Mouse (Mus musculus) erythroblast, embryonic 14.5 days (primary cell): Measurements from ENCODE around the gene Krt76. TPM values are rescaled to one million over a fixed set of nuclear protein-coding genes. Genes with fewer than 3 reads are reported as not detected.

Source experiments
- H3K27me3 ChIP-seq: 2 replicates; pipeline ENCODE4 v1.6.1; 2012; ENCODE audit warnings: inconsistent platforms; ENCODE audit not compliant: control insufficient read depth
- H3K36me3 ChIP-seq: 2 replicates; pipeline ENCODE4 v1.6.1; 2012; ENCODE audit warnings: mild to moderate bottlenecking, inconsistent platforms; ENCODE audit not compliant: control insufficient read depth
- H3K4me1 ChIP-seq: 2 replicates; pipeline ENCODE4 v1.6.1; 2012; ENCODE audit warnings: inconsistent platforms; ENCODE audit not compliant: control insufficient read depth
- H3K4me3 ChIP-seq: replicated peaks from 2 replicates; pipeline ENCODE3; 2012; ENCODE audit warnings: moderate library complexity, mild to moderate bottlenecking, inconsistent platforms
- H3K9me3 ChIP-seq: 2 replicates; pipeline ENCODE4 v1.6.1; 2012; ENCODE audit warnings: low read length, inconsistent platforms, mixed read lengths; ENCODE audit not compliant: control insufficient read depth
- GATA1 ChIP-seq: IDR thresholded peaks from 2 replicates; pipeline ENCODE4 v1.6.1; 2012; ENCODE audit warnings: low read length, inconsistent platforms, mixed read lengths
- TAL1 ChIP-seq: IDR thresholded peaks from 3 replicates; pipeline ENCODE4 v1.6.1; 2012; ENCODE audit warnings: low read length, inconsistent platforms, mixed read lengths
- polyA plus RNA-seq: library from polyadenylated mRNA; stranded (reverse); fragments of >175 nt; gene quantifications from 2 replicates; pipeline ENCODE4 v1.2.3, GENCODE M21; 2012

Gene Krt76
- not detected in 2 replicates for polyA plus RNA-seq

DNA sequence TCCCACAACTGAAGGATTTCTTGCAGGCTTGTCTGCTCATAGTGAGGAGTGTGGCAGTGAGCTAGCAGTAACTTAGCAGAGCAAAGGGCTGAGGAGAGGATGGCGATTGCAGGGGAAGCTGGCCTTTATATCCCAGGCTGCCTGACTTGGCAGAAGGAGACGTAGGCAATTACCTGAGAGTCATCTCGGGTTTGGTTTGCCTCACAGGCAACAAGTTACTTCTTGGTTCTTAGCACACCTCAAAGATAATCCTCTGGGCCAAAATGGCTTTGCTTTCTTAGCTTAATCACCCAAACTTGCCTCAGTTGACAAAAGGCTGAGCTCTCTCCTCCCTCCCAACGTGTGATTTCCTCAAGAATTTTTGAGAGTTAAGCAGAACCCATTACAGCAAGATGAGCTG, at the start of gene Krt76:
Gene Krt76 (minus strand): TSS at position 101 of the 400 bp plus-strand sequence.
- H3K36me3 ChIP-seq: no peaks in the 10 kb centered on the region
- no peaks in the 10 kb centered on the region for H3K4me1 ChIP-seq
- TF ChIP-seq GATA1 (no peak), TAL1 (no peak)
- H3K9me3 ChIP-seq: no peaks in the 10 kb centered on the region
- H3K4me3 ChIP-seq: no peak within 1 kb of the TSS
- no peaks in the 10 kb centered on the region for H3K27me3 ChIP-seq

DNA sequence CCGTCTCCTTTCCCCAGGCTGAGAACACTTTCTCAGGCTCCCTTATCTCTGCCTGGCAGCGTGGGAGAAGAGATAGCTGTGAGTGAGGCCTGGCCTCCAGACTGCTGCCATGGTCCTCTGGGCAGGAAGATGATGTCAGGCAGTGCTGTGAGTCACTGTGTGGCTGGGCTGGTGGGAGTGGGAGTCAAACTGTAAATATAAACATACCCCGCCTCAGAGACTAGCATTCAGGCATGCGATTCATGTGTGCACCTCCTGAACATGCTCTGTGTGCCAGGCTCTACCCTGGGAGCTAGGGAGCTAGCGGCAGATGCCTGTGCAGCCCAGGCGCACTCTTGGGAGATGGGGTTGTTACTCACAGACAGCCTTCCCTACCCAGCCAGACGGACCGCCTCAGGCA, 49.2 kb upstream of the Krt76 start:
- Histone ChIP-seq H3K27me3 (no peaks in the 10 kb centered on the region), H3K36me3 (no peaks in the 10 kb centered on the region), H3K4me1 (peaks cover 2% of the 10 kb centered on the region), H3K9me3 (no peaks in the 10 kb centered on the region), H3K4me3 (no peak overlapping the region)
- TF ChIP-seq GATA1: no peak
- no peak for TF ChIP-seq TAL1

DNA sequence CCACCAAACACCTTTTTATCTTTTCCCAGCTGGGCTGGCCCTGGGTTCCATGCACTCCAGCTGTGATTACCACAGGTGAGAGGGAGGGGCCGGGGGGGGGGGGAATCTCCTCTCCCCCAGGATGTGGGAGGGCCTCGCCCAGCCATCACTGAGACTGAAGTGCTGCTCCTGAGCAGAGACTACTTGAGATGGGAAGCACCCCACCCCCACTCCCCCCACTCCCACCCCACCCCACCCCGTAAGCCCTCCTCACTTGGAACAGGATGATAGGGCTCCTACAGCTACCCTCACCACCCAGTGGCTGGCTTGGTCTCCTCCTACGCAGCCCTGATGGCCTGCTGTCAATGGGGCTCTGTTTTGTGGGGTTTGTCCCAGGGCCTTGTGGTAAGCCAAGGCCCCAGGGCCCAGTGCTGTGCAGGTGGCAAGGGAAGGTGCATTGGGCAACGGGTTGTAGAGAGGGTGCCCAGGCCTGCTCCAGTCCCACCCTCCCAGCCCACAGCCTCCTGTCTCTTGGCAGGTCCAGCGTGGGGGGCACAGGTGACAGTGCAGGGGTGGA, 47.6 kb upstream of the Krt76 start, which contains the start of gene Krt79:
Gene Krt79 (minus strand): TSS at position 51 of the 556 bp plus-strand sequence.
- Histone ChIP-seq H3K9me3 (no peaks in the 10 kb centered on the region), H3K4me1 (peaks cover 2% of the 10 kb centered on the region), H3K27me3 (no peaks in the 10 kb centered on the region), H3K4me3 (no peak within 1 kb of the TSS), H3K36me3 (no peaks in the 10 kb centered on the region)
- TF ChIP-seq GATA1 (no peak), TAL1 (no peak)

DNA sequence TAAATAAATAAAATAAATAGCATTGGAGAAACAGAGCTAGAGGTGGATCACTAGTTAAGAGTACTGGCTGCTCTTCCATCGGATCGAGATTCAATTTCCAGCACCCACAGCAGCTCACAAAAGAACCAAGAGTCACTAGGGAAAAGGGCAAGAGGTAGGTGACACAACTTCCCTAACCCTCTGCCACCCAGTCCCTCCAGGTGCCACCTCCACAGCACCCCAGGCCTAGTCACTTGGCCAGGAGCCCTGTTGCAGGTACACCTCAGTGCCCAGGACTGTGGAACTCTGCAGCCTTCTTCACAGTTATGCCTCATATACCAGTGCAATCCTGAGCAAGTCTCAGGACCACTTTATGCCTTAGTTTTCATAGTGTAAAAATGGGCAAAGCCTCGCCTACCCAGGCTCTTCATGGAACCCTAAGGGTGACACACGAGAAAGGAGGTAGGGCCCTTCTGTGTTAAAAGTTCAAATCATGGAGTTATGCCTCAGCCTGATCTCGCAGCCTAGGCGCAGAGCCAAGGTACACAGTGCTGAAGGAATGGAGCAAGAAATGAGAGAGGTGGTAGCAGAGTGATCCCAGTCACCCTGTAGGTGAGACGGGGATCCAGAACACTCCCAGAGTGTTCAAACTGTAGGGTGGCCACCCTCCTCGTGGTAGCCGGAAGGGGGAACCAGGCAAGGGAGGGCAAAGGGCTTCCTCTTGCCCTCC, 46.0 kb upstream of the Krt76 start:
- H3K4me3 ChIP-seq: no peak overlapping the region
- H3K9me3 ChIP-seq: no peaks in the 10 kb centered on the region
- TF ChIP-seq TAL1: no peak
- no peak for TF ChIP-seq GATA1
- peaks cover 3% of the 10 kb centered on the region; the same call in 1 of the 2 replicates for H3K27me3 ChIP-seq
- no peaks in the 10 kb centered on the region for H3K36me3 ChIP-seq
- peaks cover 2% of the 10 kb centered on the region for H3K4me1 ChIP-seq

DNA sequence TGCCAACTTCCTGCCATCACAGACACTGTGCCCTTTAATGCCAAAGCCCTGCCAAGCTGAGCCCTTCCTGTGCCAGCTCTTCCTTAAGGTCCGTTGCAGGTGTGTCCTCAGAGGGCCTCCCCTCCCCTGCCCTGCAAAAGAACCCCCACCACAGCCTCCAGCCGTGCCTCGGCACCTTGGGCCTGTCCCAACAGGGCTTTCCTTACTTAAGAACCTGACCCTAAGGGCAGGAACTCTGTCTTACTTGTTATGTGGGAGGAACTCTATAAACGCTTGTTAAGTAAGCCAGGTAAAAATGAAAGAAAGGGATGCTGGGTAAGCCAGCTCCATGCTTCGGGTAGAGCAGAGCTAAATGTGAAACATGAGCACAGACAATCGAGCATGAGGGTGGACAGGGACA, 40.3 kb upstream of the Krt76 start:
- no peaks in the 10 kb centered on the region for H3K36me3 ChIP-seq
- no peak for TF ChIP-seq GATA1
- TF ChIP-seq TAL1: no peak

DNA sequence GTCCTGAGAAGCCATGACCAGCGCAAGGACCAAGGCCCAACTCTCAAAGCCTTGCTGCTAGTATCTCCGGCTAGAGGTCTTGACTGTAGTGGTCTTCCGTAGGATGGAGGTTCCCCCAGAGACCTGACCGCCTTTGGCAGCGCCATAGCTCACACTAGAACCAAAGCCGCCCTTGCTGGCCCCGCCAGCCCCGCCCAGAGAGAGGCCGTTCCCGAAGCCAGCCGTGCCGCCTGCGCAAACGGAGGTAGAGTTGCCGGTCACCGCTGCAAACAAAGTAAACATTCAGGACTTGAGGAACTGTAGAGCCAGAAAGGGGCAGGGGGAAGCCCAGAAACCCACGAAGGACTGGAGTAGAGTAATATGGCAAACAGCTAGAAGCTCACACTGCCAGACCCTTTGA, 36.9 kb upstream of the Krt76 start:
- H3K36me3 ChIP-seq: no peaks in the 10 kb centered on the region
- H3K4me3 ChIP-seq: no peak overlapping the region
- no peaks in the 10 kb centered on the region for H3K4me1 ChIP-seq
- no peaks in the 10 kb centered on the region for H3K9me3 ChIP-seq
- TF ChIP-seq GATA1: no peak
- TF ChIP-seq TAL1: no peak
- H3K27me3 ChIP-seq: peaks cover 31% of the 10 kb centered on the region

More for the DNA sequence above, 40.3 kb upstream of the Krt76 start:
- Histone ChIP-seq H3K4me1 (no peaks in the 10 kb centered on the region), H3K4me3 (no peak overlapping the region), H3K27me3 (peaks cover 29% of the 10 kb centered on the region), H3K9me3 (no peaks in the 10 kb centered on the region)

DNA sequence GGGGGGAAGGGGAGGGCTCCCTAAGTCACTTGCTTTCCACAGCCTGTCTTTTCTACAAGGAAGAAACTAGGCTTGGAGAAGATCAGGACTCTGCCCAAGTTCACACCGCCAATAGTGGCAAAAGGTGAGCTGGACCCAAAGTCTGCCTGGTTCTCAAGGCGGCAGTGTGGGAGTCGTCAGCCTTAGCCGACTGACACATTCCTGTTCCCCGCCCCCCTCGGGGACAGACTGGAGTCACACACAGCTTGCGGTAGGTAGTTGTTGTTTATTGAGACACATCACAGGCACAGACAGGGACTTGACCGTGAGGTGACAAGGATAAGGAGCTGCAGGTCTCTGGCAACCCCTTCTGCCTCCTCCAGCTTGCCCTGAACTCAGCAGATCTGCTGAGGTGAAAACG, 36.4 kb upstream of the Krt76 start:
- Histone ChIP-seq H3K4me3 (no peak overlapping the region), H3K4me1 (no peaks in the 10 kb centered on the region), H3K36me3 (no peaks in the 10 kb centered on the region), H3K9me3 (no peaks in the 10 kb centered on the region), H3K27me3 (peaks cover 29% of the 10 kb centered on the region)
- no peak for TF ChIP-seq GATA1
- TF ChIP-seq TAL1: no peak

DNA sequence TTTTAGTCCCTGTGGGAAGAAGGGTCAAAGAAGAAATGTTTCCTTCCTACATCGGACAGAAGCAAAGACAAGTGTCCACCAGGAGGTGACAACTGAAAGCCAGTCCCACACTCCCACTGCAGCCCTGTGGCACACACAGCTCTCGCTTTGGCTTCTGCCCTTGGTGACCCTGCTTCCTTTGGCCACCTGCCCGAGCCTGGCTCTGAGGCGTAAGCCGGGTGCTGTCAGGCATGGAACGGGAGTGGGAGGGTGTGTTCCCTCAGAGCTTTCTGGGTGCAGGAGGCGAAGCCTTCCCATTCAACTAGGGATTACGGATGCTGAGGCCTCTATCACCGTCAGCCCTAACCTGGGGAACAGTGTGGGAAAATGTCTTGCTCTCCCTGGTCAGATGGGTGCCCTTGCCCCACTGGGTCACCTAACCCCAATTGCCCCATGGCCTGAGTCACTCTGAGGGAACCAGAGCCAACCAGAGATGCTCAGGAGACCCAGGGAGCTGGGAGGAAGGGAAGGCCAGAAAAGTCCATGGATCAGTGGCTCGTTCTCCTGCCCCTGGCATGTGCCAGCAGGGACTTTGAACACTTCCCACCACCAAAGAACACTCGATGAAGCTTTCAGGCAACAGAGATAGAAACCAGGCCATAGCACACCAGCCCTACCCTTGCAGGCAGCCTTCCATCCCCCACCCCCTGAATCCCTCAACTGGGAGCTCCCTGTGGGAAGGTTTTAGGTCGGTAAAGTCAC, 34.8 kb upstream of the Krt76 start:
- TF ChIP-seq GATA1 (no peak), TAL1 (no peak)
- H3K9me3 ChIP-seq: no peaks in the 10 kb centered on the region
- peaks cover 29% of the 10 kb centered on the region for H3K27me3 ChIP-seq
- no peak overlapping the region for H3K4me3 ChIP-seq
- no peaks in the 10 kb centered on the region for H3K36me3 ChIP-seq
- H3K4me1 ChIP-seq: no peaks in the 10 kb centered on the region

DNA sequence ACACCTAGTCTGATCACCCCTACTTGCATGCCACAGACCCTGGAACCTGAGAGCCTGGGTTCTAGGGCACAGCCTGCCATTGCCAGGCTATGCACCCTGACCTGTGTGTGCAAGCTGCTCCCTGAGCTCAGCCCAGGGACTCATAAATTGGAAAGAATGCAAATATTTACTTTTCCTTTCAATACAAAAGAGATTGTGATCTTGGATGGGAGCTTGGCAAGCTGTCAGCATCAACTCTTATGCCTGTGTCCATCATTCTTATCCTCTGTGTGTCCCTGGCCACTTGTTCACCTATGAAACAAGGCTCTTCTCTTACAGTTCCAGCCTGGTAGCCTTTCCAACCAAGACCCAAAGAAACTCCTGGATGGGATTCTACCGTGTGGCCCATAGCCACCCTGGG, 32.3 kb upstream of the Krt76 start:
- no peaks in the 10 kb centered on the region for H3K36me3 ChIP-seq
- no peak overlapping the region for H3K4me3 ChIP-seq
- H3K27me3 ChIP-seq: peaks cover 14% of the 10 kb centered on the region
- no peak for TF ChIP-seq GATA1
- TF ChIP-seq TAL1: no peak
- H3K4me1 ChIP-seq: no peaks in the 10 kb centered on the region
- H3K9me3 ChIP-seq: no peaks in the 10 kb centered on the region
